Mouse (Mus musculus) E14TG2a.4 (cell line): ENCODE data around the gene Olfr161.
"Not testable (repeated sequence)": the region's sequence is repeated elsewhere in the genome, so short reads cannot be mapped to it uniquely, and the experiment has no call there.

ENCODE experiments used
- CTCF ChIP-seq: conservative IDR thresholded peaks from 2 replicates; pipeline ENCODE4 v1.5.1; 2014; ENCODE audit warnings: low read length
- NANOG ChIP-seq: IDR thresholded peaks from 2 replicates; pipeline ENCODE4 v1.6.1; 2014; ENCODE audit warnings: borderline replicate concordance, low read length, mixed read lengths
- POU5F1 ChIP-seq: IDR thresholded peaks from 2 replicates; pipeline ENCODE4 v1.6.1; 2014; ENCODE audit warnings: low read length, borderline replicate concordance

DNA sequence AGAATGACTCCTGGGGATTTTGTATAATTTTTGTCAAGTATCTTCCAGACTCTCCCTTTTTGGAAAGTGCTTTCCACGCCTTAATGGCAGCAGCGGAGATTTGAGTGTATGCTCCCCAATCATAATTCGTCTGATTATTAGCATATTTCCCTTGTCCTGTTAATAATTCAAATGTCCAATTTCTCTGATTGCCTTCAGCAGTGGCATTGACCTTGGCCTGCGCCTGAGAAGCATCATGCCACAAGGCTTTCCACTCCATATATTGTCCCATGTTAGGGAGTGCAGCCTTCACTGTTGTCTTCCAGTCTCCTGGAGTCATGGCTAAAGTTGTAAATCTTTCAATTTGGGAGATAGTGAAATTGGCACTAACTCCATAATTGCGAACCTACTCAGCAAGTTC is 40.5 kb downstream of the Olfr161 start:
- TF ChIP-seq CTCF, NANOG, POU5F1: not testable (repeated sequence)
